Mouse (Mus musculus) heart, embryonic 12.5 days (tissue): ENCODE measurements around the gene Eif4e. TPM values are rescaled to one million over a fixed set of nuclear protein-coding genes. Genes with fewer than 3 reads are reported as not detected.

Experiments used
- ATAC-seq: fragments of 200-750 bp; cut with Nextera tagmentation; 2 replicates; pipeline ENCODE4 v1.8.0; 2017; ENCODE audit warnings: moderate TSS enrichment, moderate library complexity; ENCODE audit not compliant: insufficient number of reproducible peaks, low FRiP score
- H3K27ac ChIP-seq: fragments of 300-500 bp; sonication (generic); 2 replicates; pipeline ENCODE4 v1.5.1; 2016; ENCODE audit warnings: mild to moderate bottlenecking, moderate library complexity; ENCODE audit not compliant: poor library complexity, severe bottlenecking
- H3K27me3 ChIP-seq: fragments of 300-500 bp; sonication (generic); replicated peaks from 2 replicates; pipeline ENCODE4 v1.6.1; 2016; ENCODE audit warnings: mild to moderate bottlenecking, moderate library complexity
- H3K36me3 ChIP-seq: fragments of 300-500 bp; sonication (generic); 2 replicates; pipeline ENCODE4 v1.6.1; 2016; ENCODE audit warnings: mild to moderate bottlenecking, moderate library complexity
- H3K4me1 ChIP-seq: fragments of 300-500 bp; sonication (generic); replicated peaks from 2 replicates; pipeline ENCODE4 v1.6.1; 2016; ENCODE audit warnings: mild to moderate bottlenecking
- H3K4me2 ChIP-seq: fragments of 300-500 bp; sonication (generic); 2 replicates; pipeline ENCODE4 v1.6.1; 2016; ENCODE audit warnings: mild to moderate bottlenecking, moderate library complexity
- H3K4me3 ChIP-seq: fragments of 300-500 bp; sonication (generic); 2 replicates; pipeline ENCODE4 v1.5.1; 2016; ENCODE audit warnings: mild to moderate bottlenecking
- H3K9ac ChIP-seq: fragments of 300-500 bp; sonication (generic); 2 replicates; pipeline ENCODE4 v1.6.1; 2016; ENCODE audit warnings: mild to moderate bottlenecking, moderate library complexity
- H3K9me3 ChIP-seq: fragments of 300-500 bp; sonication (generic); replicated peaks from 2 replicates; pipeline ENCODE4 v1.6.1; 2016; ENCODE audit warnings: mild to moderate bottlenecking, moderate library complexity
- WGBS: fragments of 180-500 bp; shearing (Covaris S2); methylation state at CpG from one replicate; pipeline ENCODE4 v1.1.7; 2016; 5-methylcytosine and 5-hydroxymethylcytosine counted together
- microRNA counts: library from miRNA; unstranded; fragments of <30 nt; microRNA quantifications from one replicate; lab custom pipeline; 2017
- microRNA-seq: library from miRNA; unstranded; fragments of <30 nt; microRNA quantifications from one replicate; pipeline ENCODE4, GENCODE M21; 2017
- polyA plus RNA-seq: library from polyadenylated mRNA; unstranded; fragments of >200 nt; fragmentation: Nextera tagmentation; extraction: Ambion mirVana; gene quantifications from 2 replicates; pipeline ENCODE4 v1.2.1, GENCODE M21; 2016

The Eif4e gene
- polyA plus RNA-seq, 1 experiment from 2014 or later: 244 TPM

GRCm38 (mm10) chr3:138587137-138587536 lies 61.2 kb downstream of the Eif4e start:
- Histone ChIP-seq H3K9ac (no peak overlapping the region), H3K9me3 (peaks cover 6% of the 10 kb centered on the region), H3K27ac (no peak overlapping the region), H3K4me1 (peaks cover 1% of the 10 kb centered on the region), H3K27me3 (no peaks in the 10 kb centered on the region), H3K4me2 (no peak overlapping the region), H3K36me3 (no peaks in the 10 kb centered on the region), H3K4me3 (no peak overlapping the region)
- ATAC-seq: no peak
- 88% methylated on average over 4 of the region's 4 CpGs for WGBS

DNA sequence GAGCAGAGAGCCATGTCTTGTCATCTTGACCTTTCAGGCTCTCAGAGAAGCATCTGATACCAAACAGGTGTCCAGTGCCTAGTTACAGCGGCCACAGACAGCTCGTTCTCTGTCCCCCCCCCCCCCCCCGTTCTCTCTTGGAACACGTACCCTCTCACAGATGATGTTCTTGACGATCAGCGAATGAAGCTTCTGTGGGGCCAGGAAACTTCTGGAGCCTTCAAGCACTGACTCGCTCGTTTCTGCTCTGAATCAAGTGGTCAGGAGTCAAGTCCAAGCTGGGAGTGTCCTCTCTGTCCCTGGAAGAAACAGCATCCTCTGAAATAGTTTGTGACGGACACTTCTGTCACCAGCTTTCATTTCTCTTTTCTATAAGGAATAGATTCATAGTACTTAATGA lies 62.0 kb downstream of the Eif4e start:
- Histone ChIP-seq H3K27ac (no peak overlapping the region), H3K9ac (no peak overlapping the region), H3K4me2 (no peak overlapping the region), H3K27me3 (no peaks in the 10 kb centered on the region), H3K4me3 (no peak overlapping the region), H3K9me3 (peaks cover 5% of the 10 kb centered on the region), H3K36me3 (no peaks in the 10 kb centered on the region), H3K4me1 (0 out of 2 replicates have a peak, but pooled peaks cover 1% of the 10 kb centered on the region)
- ATAC-seq: no peak
- WGBS: 55% methylated on average over 9 of the region's 9 CpGs

DNA sequence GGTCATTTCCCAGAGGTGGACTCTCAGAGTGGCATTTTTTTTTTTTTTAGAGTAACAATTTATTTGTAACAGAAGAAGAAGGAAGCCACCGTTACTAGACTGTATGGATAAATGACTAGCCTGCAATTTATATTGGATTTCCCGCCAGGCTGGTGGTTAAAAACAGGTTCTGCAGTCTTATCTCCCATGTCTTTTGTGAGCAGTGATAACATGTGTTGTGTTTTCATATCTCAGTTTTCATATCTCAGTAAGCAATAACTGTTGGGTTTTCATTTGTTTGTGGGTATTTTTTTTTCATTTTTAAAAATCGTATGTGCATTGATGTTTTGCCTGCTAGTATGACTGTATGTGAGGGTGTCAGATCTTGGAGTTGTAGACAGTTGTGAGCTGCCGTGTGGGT lies 65.0 kb downstream of the Eif4e start:
- no peak for ATAC-seq
- 86% methylated on average over 4 of the region's 4 CpGs for WGBS

GRCm38 (mm10) chr3:138591806-138592365 lies 65.9 kb downstream of the Eif4e start:
- ATAC-seq: no peak
- 0 out of 2 replicates have a peak, but pooled peaks cover 5% of the 10 kb centered on the region for H3K4me1 ChIP-seq
- H3K4me3 ChIP-seq: no peak overlapping the region
- 76% methylated on average over 7 of the region's 7 CpGs for WGBS
- no peaks in the 10 kb centered on the region for H3K9me3 ChIP-seq
- H3K27me3 ChIP-seq: 0 out of 2 replicates have a peak, but pooled peaks cover 3% of the 10 kb centered on the region
- H3K36me3 ChIP-seq: no peaks in the 10 kb centered on the region
- no peak overlapping the region for H3K9ac ChIP-seq
- no peak overlapping the region for H3K4me2 ChIP-seq
- H3K27ac ChIP-seq: no peak overlapping the region

More for the DNA sequence above, 65.0 kb downstream of the Eif4e start:
- H3K4me1 ChIP-seq: 0 out of 2 replicates have a peak, but pooled peaks cover 5% of the 10 kb centered on the region
- H3K4me3 ChIP-seq: no peak overlapping the region
- no peak overlapping the region for H3K4me2 ChIP-seq
- H3K27ac ChIP-seq: no peak overlapping the region
- 0 out of 2 replicates have a peak, but pooled peaks cover 3% of the 10 kb centered on the region for H3K27me3 ChIP-seq
- no peaks in the 10 kb centered on the region for H3K36me3 ChIP-seq
- no peak overlapping the region for H3K9ac ChIP-seq
- H3K9me3 ChIP-seq: no peaks in the 10 kb centered on the region

GRCm38 (mm10) chr3:138593131-138593530 lies 67.2 kb downstream of the Eif4e start:
- no peaks in the 10 kb centered on the region for H3K9me3 ChIP-seq
- whole genome bisulfite sequencing: 64% methylated on average over 8 of the region's 8 CpGs
- H3K4me3 ChIP-seq: no peak overlapping the region
- no peak overlapping the region for H3K9ac ChIP-seq
- no peak overlapping the region for H3K27ac ChIP-seq
- 0 out of 2 replicates have a peak, but pooled peaks cover 3% of the 10 kb centered on the region for H3K27me3 ChIP-seq
- ATAC-seq: no peak
- 0 out of 2 replicates have a peak, but pooled peaks cover 5% of the 10 kb centered on the region for H3K4me1 ChIP-seq
- no peaks in the 10 kb centered on the region for H3K36me3 ChIP-seq
- no peak overlapping the region for H3K4me2 ChIP-seq

DNA sequence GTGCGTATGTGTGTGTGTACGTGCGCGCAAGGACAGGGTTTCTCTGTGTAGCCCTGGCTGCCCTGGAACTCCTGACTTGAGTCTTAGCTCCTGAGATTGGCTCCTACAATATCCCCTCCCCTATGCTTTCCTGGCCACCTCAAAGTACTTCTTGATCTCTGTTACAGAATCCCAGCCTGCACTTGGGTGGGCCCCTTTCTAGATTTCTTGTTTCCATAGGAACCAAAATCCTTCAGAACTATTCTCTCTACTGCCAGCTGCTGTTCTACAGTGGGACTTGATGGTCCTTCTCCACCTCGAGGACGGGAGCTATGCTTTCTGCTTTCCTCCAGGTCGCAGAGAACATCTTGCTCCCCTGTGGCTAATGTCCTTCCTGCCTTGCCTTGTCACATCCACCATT lies 67.9 kb downstream of the Eif4e start:
- Histone ChIP-seq H3K4me3 (no peak overlapping the region), H3K9ac (no peak overlapping the region), H3K27ac (no peak overlapping the region), H3K36me3 (no peaks in the 10 kb centered on the region), H3K9me3 (no peaks in the 10 kb centered on the region), H3K4me1 (0 out of 2 replicates have a peak, but pooled peaks cover 5% of the 10 kb centered on the region), H3K27me3 (0 out of 2 replicates have a peak, but pooled peaks cover 3% of the 10 kb centered on the region), H3K4me2 (no peak overlapping the region)
- WGBS: 80% methylated on average over 7 of the region's 7 CpGs
- ATAC-seq: no peak

DNA sequence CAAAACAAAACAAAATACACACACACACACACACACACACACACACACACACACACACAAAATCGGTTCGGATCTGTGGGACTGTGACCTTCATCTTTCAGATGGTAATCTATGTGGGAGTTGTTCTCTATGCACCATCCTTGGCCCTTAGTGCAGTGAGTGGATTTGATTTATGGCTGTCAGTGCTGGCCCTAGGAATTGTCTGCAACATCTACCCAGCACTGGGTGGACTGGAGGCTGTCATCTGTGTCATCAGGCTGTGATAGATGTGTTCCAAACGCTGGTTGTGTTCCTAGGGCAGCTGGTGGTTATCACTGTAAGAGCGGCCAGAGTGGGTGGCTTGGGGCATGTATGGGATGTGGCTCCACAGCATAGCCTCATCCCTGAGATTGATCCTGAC lies 75.1 kb downstream of the Eif4e start:
- ATAC-seq: no peak
- 47% methylated on average over 4 of the region's 4 CpGs for WGBS
- H3K27me3 ChIP-seq: no peaks in the 10 kb centered on the region
- H3K36me3 ChIP-seq: no peaks in the 10 kb centered on the region
- no peak overlapping the region for H3K4me3 ChIP-seq
- H3K9ac ChIP-seq: no peak overlapping the region
- no peaks in the 10 kb centered on the region for H3K4me1 ChIP-seq
- no peak overlapping the region for H3K27ac ChIP-seq
- H3K9me3 ChIP-seq: no peaks in the 10 kb centered on the region
- H3K4me2 ChIP-seq: no peak overlapping the region

DNA sequence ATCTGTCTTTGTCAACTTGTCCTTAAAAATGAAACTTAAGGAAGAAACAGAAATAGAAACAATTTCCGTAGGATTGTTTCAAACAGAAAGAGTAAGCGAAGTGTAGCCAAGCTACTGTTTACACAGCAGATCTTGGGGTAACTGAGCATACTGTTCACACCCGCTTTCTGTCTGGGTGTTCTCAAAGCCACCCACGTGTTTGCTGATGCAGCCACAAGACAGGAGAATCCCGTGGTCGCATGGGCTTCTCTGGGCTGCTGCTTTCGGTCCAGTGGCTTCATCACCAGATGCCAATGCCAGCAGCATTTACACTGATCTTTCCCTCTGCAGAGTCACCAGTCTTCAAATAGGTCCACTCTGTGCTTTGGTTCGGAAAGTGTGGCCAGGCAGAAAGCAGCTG lies 79.2 kb downstream of the Eif4e start:
- Histone ChIP-seq H3K9ac (no peak overlapping the region), H3K4me2 (no peak overlapping the region), H3K27me3 (0 out of 2 replicates have a peak, but pooled peaks cover 2% of the 10 kb centered on the region), H3K36me3 (no peaks in the 10 kb centered on the region), H3K27ac (no peak overlapping the region), H3K4me3 (no peak overlapping the region), H3K4me1 (0 out of 2 replicates have a peak, but pooled peaks cover 3% of the 10 kb centered on the region), H3K9me3 (no peaks in the 10 kb centered on the region)
- no peak for ATAC-seq
- WGBS: 65% methylated on average over 8 of the region's 8 CpGs

DNA sequence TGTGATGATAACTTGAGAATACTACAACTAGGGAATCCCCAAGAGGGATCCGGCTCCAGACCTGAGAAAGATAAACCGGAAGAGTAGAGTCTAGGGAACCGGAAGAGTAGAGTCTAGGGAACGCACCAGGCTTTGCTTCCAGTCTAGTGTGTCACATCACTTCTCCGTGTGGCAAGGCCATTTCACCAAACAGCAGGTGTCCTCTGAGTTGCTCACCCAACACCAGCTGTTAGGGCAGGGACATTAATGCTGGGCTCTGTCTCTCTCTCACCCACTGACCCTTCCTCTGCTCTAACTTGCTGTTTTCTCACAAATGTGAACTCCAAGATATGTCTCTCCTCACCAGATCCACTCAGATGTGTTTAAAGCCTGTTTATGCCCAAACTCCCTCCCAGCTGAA lies 82.7 kb downstream of the Eif4e start:
- Histone ChIP-seq H3K4me1 (peaks cover 16% of the 10 kb centered on the region), H3K36me3 (no peaks in the 10 kb centered on the region), H3K4me3 (no peak overlapping the region), H3K27me3 (0 out of 2 replicates have a peak, but pooled peaks cover 8% of the 10 kb centered on the region), H3K9ac (no peak overlapping the region), H3K9me3 (no peaks in the 10 kb centered on the region), H3K4me2 (no peak overlapping the region), H3K27ac (no peak overlapping the region)
- ATAC-seq: no peak
- 62% methylated on average over 5 of the region's 5 CpGs for WGBS

MicroRNAs within 50 kb of the gene (microRNA counts, 519-probe panel; counts per million panel counts)
- not detected for microRNA mmu-miR-1956 (lab: Ali Mortazavi, UCI)

Small RNA genes lying within 50 kb of the gene (microRNA-seq; reads per million reads assigned to microRNA genes)
- gene Mir1956: not detected

Other genes starting within 250 kb of the Eif4e start
- gene Adh6a, start 212.9 kb upstream of the Eif4e start, polyA plus RNA-seq: not detected in 2 replicates
- gene Adh6b, start 184.4 kb upstream of the Eif4e start, polyA plus RNA-seq: 2.5 and 2.6 TPM in 2 replicates
- gene Adh4, start 110.7 kb upstream of the Eif4e start, polyA plus RNA-seq: not detected in 2 replicates
- gene Adh5, start 83.1 kb upstream of the Eif4e start, polyA plus RNA-seq: 153 and 159 TPM in 2 replicates
- 38.8 and 40.9 TPM in 2 replicates for gene Metap1, start 36.7 kb upstream of the Eif4e start, polyA plus RNA-seq
- 18.9 and 19.0 TPM in 2 replicates for gene Tspan5, start 216.0 kb downstream of the Eif4e start, polyA plus RNA-seq